Mouse (Mus musculus) thymus, postnatal 25 days (tissue): Measurements from ENCODE around the gene Tex14.
"Not testable (repeated sequence)": the region's sequence is repeated elsewhere in the genome, so short reads cannot be mapped to it uniquely, and the experiment has no call there.

Experiments used
- DNase-seq: peaks from one replicate; pipeline ENCODE4 v3.0.0; 2022

Gene Tex14

GRCm38 (mm10) chr11:87404876-87405275 lies at the start of gene Tex14, which contains the start of gene Rad51c:
Gene Tex14, plus strand, starts transcription at chr11:87405065.
Gene Rad51c, minus strand, starts transcription at chr11:87404954.
- DNase-seq = peak; percentile 37

- DNase-seq = peak; percentile 17
Measured at GRCm38 (mm10) chr11:87357317-87358300, 47.3 kb upstream of the Tex14 start.

- peak; percentile 80 for DNase-seq
Measured at GRCm38 (mm10) chr11:87358331-87359261, 46.3 kb upstream of the Tex14 start, which contains the start of gene Ppm1e. Gene Ppm1e, minus strand, starts transcription at chr11:87359023.

GRCm38 (mm10) chr11:87359262-87359612 lies 45.6 kb upstream of the Tex14 start:
- no peak for DNase-seq

- no peak for DNase-seq
Measured at GRCm38 (mm10) chr11:87365120-87365519, 39.7 kb upstream of the Tex14 start.

- no peak for DNase-seq
Measured at GRCm38 (mm10) chr11:87367061-87367460, 37.8 kb upstream of the Tex14 start.

GRCm38 (mm10) chr11:87367865-87368580 lies 36.8 kb upstream of the Tex14 start:
- no peak for DNase-seq

- no peak for DNase-seq
Measured at GRCm38 (mm10) chr11:87384551-87384950, 20.3 kb upstream of the Tex14 start.

- no peak for DNase-seq
Measured at GRCm38 (mm10) chr11:87385676-87386075, 19.2 kb upstream of the Tex14 start.

- peak; percentile 40 for DNase-seq
Measured at GRCm38 (mm10) chr11:87393855-87394254, 11.0 kb upstream of the Tex14 start.

GRCm38 (mm10) chr11:87398402-87398801 lies 6.5 kb upstream of the Tex14 start:
- no peak for DNase-seq

- DNase-seq = peak; percentile 100
Measured at GRCm38 (mm10) chr11:87404111-87404853, 583 bp upstream of the Tex14 start.

GRCm38 (mm10) chr11:87413412-87413811 lies 8.5 kb downstream of the Tex14 start:
- DNase-seq = not testable (repeated sequence)

GRCm38 (mm10) chr11:87416120-87416519 lies 11.3 kb downstream of the Tex14 start:
- no peak for DNase-seq

GRCm38 (mm10) chr11:87420861-87421260 lies 16.0 kb downstream of the Tex14 start:
- no peak for DNase-seq

GRCm38 (mm10) chr11:87421760-87422201 lies 16.9 kb downstream of the Tex14 start:
- DNase-seq = no peak

- DNase-seq = peak; percentile 90
Measured at GRCm38 (mm10) chr11:87422511-87423340, 17.9 kb downstream of the Tex14 start.

- DNase-seq = no peak
Measured at GRCm38 (mm10) chr11:87423551-87424325, 18.9 kb downstream of the Tex14 start.

- DNase-seq = no peak
Measured at GRCm38 (mm10) chr11:87426121-87426449, 21.2 kb downstream of the Tex14 start.
